Mouse (Mus musculus) myocyte (in vitro differentiated cells): ENCODE data around the gene 1110032A03Rik. TPM values are rescaled to one million over a fixed set of nuclear protein-coding genes. Genes with fewer than 3 reads are reported as not detected.

Experiments used
- H3K27me3 ChIP-seq: one replicate; pipeline ENCODE4 v1.6.1; 2011; ENCODE audit not compliant: control insufficient read depth, insufficient read depth, insufficient read length
- H3K36me3 ChIP-seq: one replicate; pipeline ENCODE4 v1.6.1; 2011; ENCODE audit not compliant: control insufficient read depth, insufficient read depth
- H3K4me2 ChIP-seq: one replicate; pipeline ENCODE4 v1.6.1; 2011; ENCODE audit warnings: low read depth, control low read depth
- H3K4me3 ChIP-seq: one replicate; pipeline ENCODE4 v1.5.1; 2011; ENCODE audit warnings: mild to moderate bottlenecking, control low read depth, moderate library complexity
- H3K79me2 ChIP-seq: one replicate; pipeline ENCODE4 v1.6.1; 2011; ENCODE audit not compliant: control insufficient read depth, insufficient read depth
- H3ac ChIP-seq: one replicate; pipeline ENCODE4 v1.6.1; 2011; ENCODE audit not compliant: control insufficient read depth, insufficient read length
- CEBPB ChIP-seq: IDR thresholded peaks from 2 replicates; pipeline ENCODE4 v1.6.1; 2011; ENCODE audit warnings: mild to moderate bottlenecking, moderate library complexity; ENCODE audit not compliant: poor library complexity, insufficient read depth, severe bottlenecking
- E2F4 ChIP-seq: IDR thresholded peaks from one replicate; pipeline ENCODE4 v1.6.1; 2011; ENCODE audit warnings: mild to moderate bottlenecking, control low read depth, moderate library complexity; ENCODE audit not compliant: insufficient read depth
- MAX ChIP-seq: IDR thresholded peaks from one replicate; pipeline ENCODE4 v1.6.1; 2011; ENCODE audit warnings: low read depth, mild to moderate bottlenecking, control low read depth
- MYOD1 ChIP-seq, 3 experiments: IDR thresholded peaks; one replicate each; pipeline ENCODE4 v1.6.1; 2011; ENCODE audit warnings: control low read depth in 2 of 3, low read depth in 2 of 3, mild to moderate bottlenecking in 2 of 3, moderate library complexity in 1 of 3; ENCODE audit not compliant: insufficient read length in 2 of 3, control insufficient read depth in 1 of 3
- MYOG ChIP-seq, 3 experiments: IDR thresholded peaks; one replicate each; pipeline ENCODE4 v1.6.1; 2011; ENCODE audit warnings: control low read depth in 2 of 3, low read depth in 2 of 3, mild to moderate bottlenecking in 2 of 3; ENCODE audit not compliant: insufficient read length in 2 of 3, control insufficient read depth in 1 of 3, insufficient read depth in 1 of 3
- POLR2A ChIP-seq: IDR thresholded peaks from one replicate; pipeline ENCODE4 v1.6.1; 2011; ENCODE audit warnings: low read depth, mild to moderate bottlenecking, control low read depth, moderate library complexity; ENCODE audit not compliant: insufficient read length
- POLR2AphosphoS2 ChIP-seq: IDR thresholded peaks from one replicate; pipeline ENCODE4 v1.6.1; 2011; ENCODE audit warnings: low read depth, control low read depth; ENCODE audit not compliant: insufficient read length
- REST ChIP-seq: IDR thresholded peaks from one replicate; pipeline ENCODE4 v1.6.1; 2011; ENCODE audit warnings: mild to moderate bottlenecking, control low read depth, moderate library complexity; ENCODE audit not compliant: insufficient read depth, insufficient read length
- SRF ChIP-seq: IDR thresholded peaks from one replicate; pipeline ENCODE4 v1.6.1; 2011; ENCODE audit warnings: low read depth; ENCODE audit not compliant: control insufficient read depth, insufficient read length
- TCF12 ChIP-seq: IDR thresholded peaks from one replicate; pipeline ENCODE4 v1.6.1; 2011; ENCODE audit warnings: mild to moderate bottlenecking, control low read depth; ENCODE audit not compliant: poor library complexity, insufficient read depth, severe bottlenecking
- TCF3 ChIP-seq: IDR thresholded peaks from one replicate; pipeline ENCODE4 v1.6.1; 2011; ENCODE audit warnings: low read depth, control low read depth; ENCODE audit not compliant: insufficient read length
- USF1 ChIP-seq: IDR thresholded peaks from one replicate; pipeline ENCODE4 v1.6.1; 2011; ENCODE audit warnings: low read depth, mild to moderate bottlenecking, control low read depth, moderate library complexity
- polyA plus RNA-seq: library from polyadenylated mRNA; unstranded; fragments of >200 nt; fragmentation: generic; extraction: Trizol; gene quantifications from one replicate; pipeline ENCODE4 v1.2.1, GENCODE M21; 2012; ENCODE audit warnings: missing spikeins

The 1110032A03Rik gene
- polyA plus RNA-seq, 1 experiment, result 12.8 TPM

- Histone ChIP-seq H3K79me2 (no peaks in the 10 kb centered on the region), H3K36me3 (no peaks in the 10 kb centered on the region), H3K4me2 (no peak overlapping the region), H3K4me3 (no peak overlapping the region), H3ac (no peak overlapping the region), H3K27me3 (no peaks in the 10 kb centered on the region)
- TF ChIP-seq TCF12, result no peak
These were observed 42.7 kb upstream of the 1110032A03Rik start for GRCm38 (mm10) chr9:50818050-50818449.

- no peak overlapping the region for H3K4me2 ChIP-seq
- no peak overlapping the region for H3ac ChIP-seq
- no peaks in the 10 kb centered on the region for H3K27me3 ChIP-seq
- H3K36me3 ChIP-seq, result no peaks in the 10 kb centered on the region
- TF ChIP-seq MYOD1 (IDR thresholded peaks at IDR 0.05; ENCODE audit: control insufficient read depth in 1 of 3, insufficient read length in 2 of 3, low read depth in 2 of 3) (no peak), E2F4 (no peak), POLR2A (no peak), TCF3 (no peak), TCF12 (no peak), POLR2AphosphoS2 (no peak), MYOG (IDR thresholded peaks at IDR 0.05; ENCODE audit: control insufficient read depth in 1 of 3, insufficient read depth in 1 of 3, insufficient read length in 2 of 3, low read depth in 2 of 3) (no peak), SRF (no peak), REST (no peak), MAX (no peak), USF1 (no peak), CEBPB (no peak)
- H3K4me3 ChIP-seq, result no peak overlapping the region
- H3K79me2 ChIP-seq, result no peaks in the 10 kb centered on the region
These were observed 41.2 kb upstream of the 1110032A03Rik start for GRCm38 (mm10) chr9:50816512-50816911.

DNA sequence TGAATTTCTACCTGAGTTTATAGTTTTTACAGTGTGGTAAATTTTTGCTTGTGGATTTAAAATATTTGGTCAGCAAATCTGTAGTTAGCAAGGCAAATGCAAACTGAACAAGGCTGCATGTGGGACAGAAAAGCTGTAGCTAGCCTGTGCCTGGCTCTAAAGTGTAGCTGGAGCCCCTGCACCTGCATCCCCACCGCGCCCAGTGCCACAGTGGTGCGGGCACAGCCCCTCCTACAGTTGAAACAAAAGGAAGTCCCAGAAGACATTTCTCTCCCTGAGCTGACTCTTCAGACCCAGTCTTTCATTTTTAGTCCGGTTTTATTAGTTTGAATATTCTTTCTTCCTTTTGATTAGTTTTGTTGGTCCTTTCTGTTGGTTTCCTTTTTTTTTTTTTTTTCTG lies 40.3 kb upstream of the 1110032A03Rik start:
- Histone ChIP-seq H3K4me2 (no peak overlapping the region), H3ac (no peak overlapping the region), H3K4me3 (no peak overlapping the region), H3K79me2 (no peaks in the 10 kb centered on the region), H3K36me3 (no peaks in the 10 kb centered on the region), H3K27me3 (no peaks in the 10 kb centered on the region)
- TF ChIP-seq REST, result no peak

GRCm38 (mm10) chr9:50813796-50814195 lies 38.5 kb upstream of the 1110032A03Rik start:
- no peaks in the 10 kb centered on the region for H3K79me2 ChIP-seq
- no peak for TF ChIP-seq POLR2AphosphoS2
- no peak for TF ChIP-seq MAX
- TF ChIP-seq TCF12, result no peak
- TF ChIP-seq USF1, result no peak
- no peak overlapping the region for H3K4me3 ChIP-seq
- no peak overlapping the region for H3K4me2 ChIP-seq
- peaks cover 4% of the 10 kb centered on the region for H3K36me3 ChIP-seq
- H3K27me3 ChIP-seq, result no peaks in the 10 kb centered on the region
- no peak overlapping the region for H3ac ChIP-seq

- no peak overlapping the region for H3ac ChIP-seq
These were observed 36.4 kb upstream of the 1110032A03Rik start for GRCm38 (mm10) chr9:50811746-50812145.

GRCm38 (mm10) chr9:50811187-50811586 lies 35.9 kb upstream of the 1110032A03Rik start:
- Histone ChIP-seq H3ac (no peak overlapping the region), H3K4me2 (no peak overlapping the region), H3K27me3 (no peaks in the 10 kb centered on the region), H3K79me2 (no peaks in the 10 kb centered on the region), H3K4me3 (no peak overlapping the region), H3K36me3 (peaks cover 11% of the 10 kb centered on the region)
- TF ChIP-seq CEBPB, result no peak
- no peak for TF ChIP-seq SRF
- TF ChIP-seq REST, result no peak
- no peak for TF ChIP-seq POLR2AphosphoS2
- no peak for TF ChIP-seq POLR2A
- TF ChIP-seq MYOG (IDR thresholded peaks at IDR 0.05; ENCODE audit: control insufficient read depth in 1 of 3, insufficient read depth in 1 of 3, insufficient read length in 2 of 3, low read depth in 2 of 3), result no peak
- no peak for TF ChIP-seq MAX
- TF ChIP-seq USF1, result no peak
- no peak for TF ChIP-seq MYOD1 (IDR thresholded peaks at IDR 0.05; ENCODE audit: control insufficient read depth in 1 of 3, insufficient read length in 2 of 3, low read depth in 2 of 3)
- no peak for TF ChIP-seq TCF12
- no peak for TF ChIP-seq E2F4
- no peak for TF ChIP-seq TCF3

More at GRCm38 (mm10) chr9:50811746-50812145, 36.4 kb upstream of the 1110032A03Rik start:
- TF ChIP-seq USF1 (no peak), CEBPB (no peak), SRF (no peak), E2F4 (no peak), TCF3 (no peak), TCF12 (no peak), MYOD1 (IDR thresholded peaks at IDR 0.05; ENCODE audit: control insufficient read depth in 1 of 3, insufficient read length in 2 of 3, low read depth in 2 of 3) (no peak), POLR2AphosphoS2 (no peak), POLR2A (no peak), REST (no peak)
- Histone ChIP-seq H3K36me3 (peaks cover 11% of the 10 kb centered on the region), H3K4me3 (no peak overlapping the region), H3K4me2 (no peak overlapping the region), H3K79me2 (no peaks in the 10 kb centered on the region), H3K27me3 (no peaks in the 10 kb centered on the region)
